Mouse (Mus musculus) heart, embryonic 12.5 days (tissue): Measurements from ENCODE around the gene Ptpn5. TPM values are rescaled to one million over a fixed set of nuclear protein-coding genes. Genes with fewer than 3 reads are reported as not detected.

Experiments
- ATAC-seq: fragments of 200-750 bp; cut with Nextera tagmentation; 2 replicates; pipeline ENCODE4 v1.8.0; 2017; ENCODE audit warnings: moderate TSS enrichment, moderate library complexity; ENCODE audit not compliant: insufficient number of reproducible peaks, low FRiP score
- H3K27ac ChIP-seq: fragments of 300-500 bp; sonication (generic); 2 replicates; pipeline ENCODE4 v1.5.1; 2016; ENCODE audit warnings: mild to moderate bottlenecking, moderate library complexity; ENCODE audit not compliant: poor library complexity, severe bottlenecking
- H3K27me3 ChIP-seq: fragments of 300-500 bp; sonication (generic); replicated peaks from 2 replicates; pipeline ENCODE4 v1.6.1; 2016; ENCODE audit warnings: mild to moderate bottlenecking, moderate library complexity
- H3K36me3 ChIP-seq: fragments of 300-500 bp; sonication (generic); 2 replicates; pipeline ENCODE4 v1.6.1; 2016; ENCODE audit warnings: mild to moderate bottlenecking, moderate library complexity
- H3K4me1 ChIP-seq: fragments of 300-500 bp; sonication (generic); replicated peaks from 2 replicates; pipeline ENCODE4 v1.6.1; 2016; ENCODE audit warnings: mild to moderate bottlenecking
- H3K4me2 ChIP-seq: fragments of 300-500 bp; sonication (generic); 2 replicates; pipeline ENCODE4 v1.6.1; 2016; ENCODE audit warnings: mild to moderate bottlenecking, moderate library complexity
- H3K4me3 ChIP-seq: fragments of 300-500 bp; sonication (generic); 2 replicates; pipeline ENCODE4 v1.5.1; 2016; ENCODE audit warnings: mild to moderate bottlenecking
- H3K9ac ChIP-seq: fragments of 300-500 bp; sonication (generic); 2 replicates; pipeline ENCODE4 v1.6.1; 2016; ENCODE audit warnings: mild to moderate bottlenecking, moderate library complexity
- H3K9me3 ChIP-seq: fragments of 300-500 bp; sonication (generic); replicated peaks from 2 replicates; pipeline ENCODE4 v1.6.1; 2016; ENCODE audit warnings: mild to moderate bottlenecking, moderate library complexity
- WGBS: fragments of 180-500 bp; shearing (Covaris S2); methylation state at CpG from one replicate; pipeline ENCODE4 v1.1.7; 2016; 5-methylcytosine and 5-hydroxymethylcytosine counted together
- polyA plus RNA-seq: library from polyadenylated mRNA; unstranded; fragments of >200 nt; fragmentation: Nextera tagmentation; extraction: Ambion mirVana; gene quantifications from 2 replicates; pipeline ENCODE4 v1.2.1, GENCODE M21; 2016

Ptpn5 gene
- polyA plus RNA-seq, 1 experiment from 2014 or later: 0.10 TPM

DNA sequence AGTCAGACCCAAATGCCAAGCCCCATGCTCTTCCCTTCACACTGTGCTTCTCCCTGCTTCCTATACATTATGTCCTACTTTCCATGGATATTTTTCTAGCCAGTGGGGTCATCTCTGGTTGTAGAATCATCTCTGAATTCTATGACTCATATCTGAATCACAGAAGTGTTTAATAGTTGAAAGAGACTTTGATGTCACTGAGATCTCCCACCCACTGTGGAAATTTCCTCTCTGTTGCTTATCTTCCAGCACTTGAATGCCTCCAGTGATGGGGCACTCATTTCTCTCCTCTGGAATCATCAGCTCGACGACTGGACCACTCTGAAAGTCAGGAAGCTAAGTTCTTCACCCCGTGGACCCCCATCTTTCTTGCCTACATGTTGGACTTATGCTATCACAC, 22.4 kb downstream of the Ptpn5 start:
- Histone ChIP-seq H3K4me1 (no peaks in the 10 kb centered on the region), H3K36me3 (no peaks in the 10 kb centered on the region), H3K9ac (no peak overlapping the region), H3K27me3 (no peaks in the 10 kb centered on the region; the same call in 1 of the 2 replicates), H3K27ac (no peak overlapping the region), H3K9me3 (no peaks in the 10 kb centered on the region), H3K4me3 (no peak overlapping the region), H3K4me2 (no peak overlapping the region)
- 62% methylated on average over 3 of the region's 3 CpGs for WGBS
- ATAC-seq: no peak

DNA sequence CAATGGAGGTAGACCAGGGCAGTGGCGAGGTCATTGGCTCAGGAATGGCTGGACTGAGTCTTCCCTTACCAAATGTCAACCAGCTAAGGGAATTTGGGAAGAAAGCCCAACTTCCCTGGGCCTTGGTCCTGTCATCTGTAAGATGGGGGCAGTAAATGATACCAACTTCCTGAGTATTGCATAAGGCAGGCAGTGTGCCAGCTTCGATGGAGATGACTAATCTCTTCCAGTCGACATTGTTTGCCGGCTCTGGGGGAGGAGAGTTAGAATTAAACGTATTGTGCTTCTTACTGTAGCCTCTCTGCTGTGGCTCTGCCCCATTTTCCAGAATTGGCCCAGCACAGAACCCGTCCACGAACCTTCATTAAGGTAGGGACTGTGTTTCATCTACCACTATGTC, 23.0 kb downstream of the Ptpn5 start:
- Histone ChIP-seq H3K4me3 (no peak overlapping the region), H3K4me2 (no peak overlapping the region), H3K9me3 (no peaks in the 10 kb centered on the region), H3K36me3 (no peaks in the 10 kb centered on the region), H3K27ac (no peak overlapping the region), H3K9ac (no peak overlapping the region), H3K27me3 (no peaks in the 10 kb centered on the region), H3K4me1 (no peaks in the 10 kb centered on the region)
- ATAC-seq: no peak
- WGBS: 61% methylated on average over 7 of the region's 7 CpGs

GRCm38 (mm10) chr7:47108779-47109189, 24.7 kb downstream of the Ptpn5 start:
- H3K27ac ChIP-seq: no peak overlapping the region
- no peaks in the 10 kb centered on the region for H3K36me3 ChIP-seq
- no peak overlapping the region for H3K9ac ChIP-seq
- 80% methylated on average over 13 of the region's 13 CpGs for WGBS
- H3K4me3 ChIP-seq: no peak overlapping the region
- no peak overlapping the region for H3K4me2 ChIP-seq
- H3K27me3 ChIP-seq: no peaks in the 10 kb centered on the region
- no peaks in the 10 kb centered on the region for H3K4me1 ChIP-seq
- no peaks in the 10 kb centered on the region for H3K9me3 ChIP-seq
- ATAC-seq: no peak

GRCm38 (mm10) chr7:47106949-47107348, 26.5 kb downstream of the Ptpn5 start:
- Histone ChIP-seq H3K9me3 (no peaks in the 10 kb centered on the region), H3K27me3 (no peaks in the 10 kb centered on the region), H3K4me3 (no peak overlapping the region), H3K4me2 (no peak overlapping the region), H3K27ac (no peak overlapping the region), H3K4me1 (no peaks in the 10 kb centered on the region), H3K36me3 (no peaks in the 10 kb centered on the region), H3K9ac (no peak overlapping the region)
- ATAC-seq: no peak

GRCm38 (mm10) chr7:47103671-47104414, 29.6 kb downstream of the Ptpn5 start:
- ATAC-seq: no peak
- Histone ChIP-seq H3K27me3 (no peaks in the 10 kb centered on the region; the same call in 1 of the 2 replicates), H3K27ac (no peak overlapping the region), H3K9ac (no peak overlapping the region), H3K9me3 (no peaks in the 10 kb centered on the region), H3K4me3 (no peak overlapping the region), H3K4me2 (no peak overlapping the region), H3K4me1 (no peaks in the 10 kb centered on the region), H3K36me3 (no peaks in the 10 kb centered on the region)
- 59% methylated on average over 1 of the region's 1 CpGs for WGBS

GRCm38 (mm10) chr7:47102970-47103369, 30.5 kb downstream of the Ptpn5 start:
- no peak overlapping the region for H3K4me2 ChIP-seq
- ATAC-seq: no peak
- no peak overlapping the region for H3K27ac ChIP-seq
- 66% methylated on average over 2 of the region's 2 CpGs for WGBS
- no peak overlapping the region for H3K4me3 ChIP-seq
- no peaks in the 10 kb centered on the region; the same call in 1 of the 2 replicates for H3K27me3 ChIP-seq
- H3K9me3 ChIP-seq: no peaks in the 10 kb centered on the region
- H3K9ac ChIP-seq: no peak overlapping the region
- H3K36me3 ChIP-seq: no peaks in the 10 kb centered on the region
- no peaks in the 10 kb centered on the region for H3K4me1 ChIP-seq

GRCm38 (mm10) chr7:47100615-47101014, 32.9 kb downstream of the Ptpn5 start:
- H3K27me3 ChIP-seq: no peaks in the 10 kb centered on the region; the same call in 1 of the 2 replicates
- no peak overlapping the region for H3K27ac ChIP-seq
- H3K4me1 ChIP-seq: no peaks in the 10 kb centered on the region
- H3K9ac ChIP-seq: no peak overlapping the region
- H3K9me3 ChIP-seq: no peaks in the 10 kb centered on the region
- no peaks in the 10 kb centered on the region for H3K36me3 ChIP-seq
- H3K4me3 ChIP-seq: no peak overlapping the region
- no peak overlapping the region for H3K4me2 ChIP-seq
- no peak for ATAC-seq
- 69% methylated on average over 6 of the region's 6 CpGs for WGBS

DNA sequence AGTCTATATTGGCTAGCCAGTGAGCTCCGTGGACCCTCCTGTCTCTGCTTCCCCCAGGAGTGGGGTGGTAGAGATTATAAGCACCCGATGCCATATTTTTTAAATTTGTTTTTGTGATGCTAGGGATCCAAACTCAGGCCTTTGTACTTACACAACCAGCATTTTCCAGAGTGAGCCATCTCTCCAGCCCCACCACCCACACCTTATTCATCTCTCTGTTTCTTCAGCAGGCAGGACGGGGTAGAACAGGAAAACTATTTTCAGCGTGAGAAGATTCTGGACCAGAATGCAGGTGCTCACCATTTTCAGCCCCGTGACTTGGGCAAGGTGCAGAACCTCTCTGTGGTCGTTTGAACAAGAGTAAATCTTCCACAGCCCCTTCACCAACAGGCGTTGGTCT, 34.2 kb downstream of the Ptpn5 start:
- Histone ChIP-seq H3K4me3 (no peak overlapping the region), H3K4me1 (no peaks in the 10 kb centered on the region), H3K27me3 (no peaks in the 10 kb centered on the region; the same call in 1 of the 2 replicates), H3K27ac (no peak overlapping the region), H3K9ac (no peak overlapping the region), H3K4me2 (no peak overlapping the region), H3K36me3 (no peaks in the 10 kb centered on the region), H3K9me3 (no peaks in the 10 kb centered on the region)
- no peak for ATAC-seq
- 71% methylated on average over 7 of the region's 7 CpGs for WGBS

- H3K4me3 ChIP-seq: no peak overlapping the region
- H3K9ac ChIP-seq: no peak overlapping the region
- H3K4me1 ChIP-seq: no peaks in the 10 kb centered on the region
- no peaks in the 10 kb centered on the region for H3K9me3 ChIP-seq
- peaks cover 3% of the 10 kb centered on the region for H3K27me3 ChIP-seq
- no peak for ATAC-seq
- H3K4me2 ChIP-seq: no peak overlapping the region
- no peak overlapping the region for H3K27ac ChIP-seq
- no peaks in the 10 kb centered on the region for H3K36me3 ChIP-seq
- 56% methylated on average over 7 of the region's 7 CpGs for WGBS
Measured at GRCm38 (mm10) chr7:47098044-47098443, 35.4 kb downstream of the Ptpn5 start.

DNA sequence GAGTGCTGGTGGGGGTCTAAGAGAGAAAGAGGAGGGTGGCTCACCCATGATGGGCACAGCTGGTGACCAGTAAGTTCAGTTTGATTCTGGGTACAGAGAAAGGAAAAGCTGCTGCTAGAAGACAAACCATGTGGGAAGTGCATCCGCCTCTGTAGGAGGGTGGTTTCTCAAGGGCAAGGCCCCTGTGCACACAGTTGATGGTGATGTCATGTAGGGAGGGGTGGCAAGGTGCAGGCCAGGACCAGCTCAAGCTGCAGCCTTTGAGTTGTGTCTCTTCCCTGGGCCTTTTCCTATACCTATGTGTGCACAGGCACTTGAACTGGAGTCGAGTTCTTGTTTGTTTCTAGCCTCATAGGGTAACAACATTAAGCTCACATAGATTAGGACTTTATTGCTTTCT, 38.5 kb downstream of the Ptpn5 start:
- Histone ChIP-seq H3K4me1 (no peaks in the 10 kb centered on the region), H3K27me3 (peaks cover 3% of the 10 kb centered on the region), H3K9ac (no peak overlapping the region), H3K36me3 (no peaks in the 10 kb centered on the region), H3K4me2 (no peak overlapping the region), H3K4me3 (no peak overlapping the region), H3K9me3 (no peaks in the 10 kb centered on the region), H3K27ac (no peak overlapping the region)
- ATAC-seq: no peak
- WGBS: 64% methylated on average over 2 of the region's 2 CpGs

GRCm38 (mm10) chr7:47093935-47094334, 39.5 kb downstream of the Ptpn5 start:
- H3K4me2 ChIP-seq: no peak overlapping the region
- no peak overlapping the region for H3K27ac ChIP-seq
- H3K9me3 ChIP-seq: no peaks in the 10 kb centered on the region
- ATAC-seq: no peak
- H3K9ac ChIP-seq: no peak overlapping the region
- WGBS: 84% methylated on average over 5 of the region's 5 CpGs
- H3K36me3 ChIP-seq: no peaks in the 10 kb centered on the region
- peaks cover 3% of the 10 kb centered on the region; the same call in 1 of the 2 replicates for H3K27me3 ChIP-seq
- H3K4me1 ChIP-seq: no peaks in the 10 kb centered on the region
- no peak overlapping the region for H3K4me3 ChIP-seq

- ATAC-seq: no peak
- peaks cover 4% of the 10 kb centered on the region; the same call in 1 of the 2 replicates for H3K27me3 ChIP-seq
- WGBS: 66% methylated on average over 1 of the region's 1 CpGs
Measured at GRCm38 (mm10) chr7:47085075-47085474, 48.4 kb downstream of the Ptpn5 start.

More at GRCm38 (mm10) chr7:47085075-47085474, 48.4 kb downstream of the Ptpn5 start:
- no peaks in the 10 kb centered on the region for H3K36me3 ChIP-seq
- no peak overlapping the region for H3K4me3 ChIP-seq
- no peak overlapping the region for H3K4me2 ChIP-seq
- H3K9ac ChIP-seq: no peak overlapping the region
- H3K27ac ChIP-seq: no peak overlapping the region
- H3K9me3 ChIP-seq: no peaks in the 10 kb centered on the region
- 0 out of 2 replicates have a peak, but pooled peaks cover 4% of the 10 kb centered on the region for H3K4me1 ChIP-seq
